Mouse (Mus musculus) cortical plate, adult 2 months (tissue): Measurements from ENCODE around the gene Uqcc2. TPM values are rescaled to one million over a fixed set of nuclear protein-coding genes. Genes with fewer than 3 reads are reported as not detected.

ENCODE experiments used
- H3K27ac ChIP-seq: fragments of 200-500 bp; 2 replicates; pipeline ENCODE4 v1.5.1; 2012; ENCODE audit warnings: low read length, control low read depth, inconsistent platforms; ENCODE audit not compliant: insufficient read depth
- H3K4me1 ChIP-seq: fragments of 200-500 bp; 2 replicates; pipeline ENCODE4 v1.6.1; 2011; ENCODE audit warnings: low read length; ENCODE audit not compliant: control insufficient read depth, insufficient read depth
- H3K4me3 ChIP-seq: fragments of 200-500 bp; 2 replicates; pipeline ENCODE4 v1.5.1; 2011; ENCODE audit warnings: mild to moderate bottlenecking, low read length, control low read depth; ENCODE audit not compliant: insufficient read depth
- CTCF ChIP-seq: fragments of 200-500 bp; IDR thresholded peaks from 2 replicates; pipeline ENCODE4 v1.5.1; 2011; ENCODE audit warnings: mild to moderate bottlenecking, control low read depth, low read length; ENCODE audit not compliant: insufficient read depth; ENCODE audit errors: extremely low read depth
- POLR2A ChIP-seq: fragments of 200-500 bp; IDR thresholded peaks from 2 replicates; pipeline ENCODE4 v1.6.1; 2011; ENCODE audit warnings: mild to moderate bottlenecking, low read length, control low read depth; ENCODE audit not compliant: insufficient read depth; ENCODE audit errors: extremely low read depth
- polyA plus RNA-seq: library from polyadenylated mRNA; depleted of rRNA; stranded (reverse); fragments of >200 nt; gene quantifications from 2 replicates; pipeline ENCODE4 v1.2.3, GENCODE M21; 2012

The Uqcc2 gene
- polyA plus RNA-seq, 1 experiment, result 459 TPM

GRCm38 (mm10) chr17:27085676-27086075 lies 48.0 kb downstream of the Uqcc2 start:
- TF ChIP-seq POLR2A, result no peak
- TF ChIP-seq CTCF, result peak; percentile 48
- Histone ChIP-seq H3K4me3 (no peak overlapping the region), H3K4me1 (no peaks in the 10 kb centered on the region)

DNA sequence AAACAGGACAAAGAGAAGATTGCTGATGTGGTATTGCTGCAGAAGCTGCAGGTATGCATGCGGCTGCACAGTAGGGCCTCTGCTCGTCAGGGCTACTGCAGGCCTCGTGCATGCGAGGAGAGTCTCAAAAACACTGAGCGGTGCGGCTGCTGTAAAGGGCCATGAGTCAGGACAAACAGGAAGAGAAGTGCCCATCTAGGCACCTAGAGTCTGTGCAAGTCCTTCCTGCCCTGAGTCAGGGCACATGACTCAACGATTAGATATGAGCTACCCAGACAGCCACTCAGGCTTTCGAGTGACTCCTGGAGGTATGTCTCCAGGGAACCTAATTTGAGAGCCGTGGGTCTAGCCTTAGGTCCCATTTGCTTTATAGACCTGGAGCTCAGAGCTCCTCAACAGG lies 50.1 kb downstream of the Uqcc2 start:
- H3K27ac ChIP-seq, result no peak overlapping the region
- H3K4me1 ChIP-seq, result no peaks in the 10 kb centered on the region
- no peak overlapping the region for H3K4me3 ChIP-seq
- no peak for TF ChIP-seq CTCF

More at GRCm38 (mm10) chr17:27085676-27086075, 48.0 kb downstream of the Uqcc2 start:
- H3K27ac ChIP-seq, result no peak overlapping the region

- Histone ChIP-seq H3K4me1 (no peaks in the 10 kb centered on the region), H3K4me3 (no peak overlapping the region), H3K27ac (no peak overlapping the region)
- TF ChIP-seq POLR2A (no peak), CTCF (no peak)
Measured at GRCm38 (mm10) chr17:27082796-27083195, 50.9 kb downstream of the Uqcc2 start.

DNA sequence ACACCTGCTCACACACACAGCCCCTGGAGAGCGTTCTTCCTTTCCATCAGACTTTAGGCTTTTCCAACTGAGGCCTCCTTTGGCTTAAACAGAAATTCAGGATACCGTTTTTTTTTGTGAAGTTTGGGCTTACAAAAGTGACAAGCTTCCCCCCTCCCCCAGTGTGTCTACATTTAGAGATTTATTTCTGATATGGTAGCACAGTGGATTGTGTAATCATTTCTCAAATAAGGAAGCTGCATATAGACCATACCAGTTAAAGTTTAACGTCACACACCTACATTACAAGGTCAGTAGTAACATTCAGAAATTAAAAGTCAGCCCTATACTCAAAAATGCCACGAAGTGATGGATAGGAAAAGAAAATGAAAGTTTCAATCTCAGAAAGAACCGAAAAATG lies 51.8 kb downstream of the Uqcc2 start:
- Histone ChIP-seq H3K4me3 (no peak overlapping the region), H3K4me1 (no peaks in the 10 kb centered on the region), H3K27ac (no peak overlapping the region)
- no peak for TF ChIP-seq POLR2A

DNA sequence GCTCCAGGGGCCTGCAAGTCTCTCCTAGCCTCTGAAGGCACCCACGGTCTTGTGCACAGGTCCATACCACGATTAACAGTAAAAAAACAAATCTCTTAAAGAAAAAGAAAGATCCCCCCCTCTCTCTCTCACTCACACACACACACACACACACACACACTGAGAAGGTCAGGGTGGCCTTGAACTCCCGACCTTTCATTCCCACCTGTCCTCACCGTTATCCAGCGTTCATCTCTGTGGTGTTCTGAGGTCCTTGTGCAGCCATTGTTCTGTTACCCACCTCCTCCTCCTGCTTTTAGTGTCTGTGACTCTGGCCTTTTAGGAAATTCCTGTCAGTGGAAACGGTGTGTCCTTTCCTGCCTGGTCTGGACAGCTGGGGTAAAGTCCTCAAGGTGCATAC lies 55.2 kb downstream of the Uqcc2 start:
- Histone ChIP-seq H3K4me3 (no peak overlapping the region), H3K4me1 (no peaks in the 10 kb centered on the region), H3K27ac (no peak overlapping the region)
- no peak for TF ChIP-seq POLR2A
- no peak for TF ChIP-seq CTCF

DNA sequence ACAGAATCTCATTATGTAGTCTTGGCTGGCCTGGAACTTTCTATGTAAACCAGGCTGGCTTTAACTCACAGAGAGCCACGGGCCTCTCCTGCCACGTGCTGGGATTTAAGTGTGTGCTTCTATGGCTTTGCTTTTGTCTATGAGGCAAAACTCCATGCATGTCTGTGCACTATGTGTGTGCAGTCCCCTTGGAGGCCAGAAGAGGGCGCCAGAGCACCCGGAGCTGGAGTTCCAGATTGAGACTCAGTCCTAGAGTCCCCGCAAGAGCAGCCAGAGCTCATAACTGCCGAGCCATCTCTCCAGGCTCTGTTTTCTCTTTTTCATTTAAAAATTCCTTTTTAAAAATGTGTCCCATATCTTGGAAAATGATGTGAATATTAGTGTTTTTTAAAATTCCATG lies 55.8 kb downstream of the Uqcc2 start:
- TF ChIP-seq POLR2A (no peak), CTCF (peak; percentile 19; the same call in 1 of the 2 replicates)
- H3K4me3 ChIP-seq, result no peak overlapping the region
- H3K4me1 ChIP-seq, result no peaks in the 10 kb centered on the region
- H3K27ac ChIP-seq, result no peak overlapping the region

DNA sequence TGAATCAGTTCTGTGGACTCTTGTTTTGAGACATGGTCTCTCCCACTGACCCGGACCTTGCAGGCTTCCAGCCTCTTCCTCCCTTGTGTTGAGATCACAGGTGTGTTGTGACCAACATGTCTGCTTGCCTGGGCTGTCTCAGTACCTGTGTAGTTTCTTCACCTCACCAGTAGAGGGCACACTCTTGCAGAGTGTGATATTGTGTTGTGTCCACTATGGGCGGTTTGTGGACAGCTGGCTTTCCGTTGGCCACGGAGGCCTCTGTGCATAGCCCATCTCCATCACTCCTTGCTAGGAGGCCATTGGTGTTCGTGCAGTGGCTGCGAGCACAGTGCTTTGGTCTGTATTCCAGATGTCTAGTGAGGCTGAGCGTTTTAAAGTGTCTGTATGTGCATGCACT lies 56.6 kb downstream of the Uqcc2 start:
- no peak overlapping the region for H3K27ac ChIP-seq
- TF ChIP-seq CTCF (no peak), POLR2A (no peak)
- H3K4me3 ChIP-seq, result no peak overlapping the region
- no peaks in the 10 kb centered on the region for H3K4me1 ChIP-seq

DNA sequence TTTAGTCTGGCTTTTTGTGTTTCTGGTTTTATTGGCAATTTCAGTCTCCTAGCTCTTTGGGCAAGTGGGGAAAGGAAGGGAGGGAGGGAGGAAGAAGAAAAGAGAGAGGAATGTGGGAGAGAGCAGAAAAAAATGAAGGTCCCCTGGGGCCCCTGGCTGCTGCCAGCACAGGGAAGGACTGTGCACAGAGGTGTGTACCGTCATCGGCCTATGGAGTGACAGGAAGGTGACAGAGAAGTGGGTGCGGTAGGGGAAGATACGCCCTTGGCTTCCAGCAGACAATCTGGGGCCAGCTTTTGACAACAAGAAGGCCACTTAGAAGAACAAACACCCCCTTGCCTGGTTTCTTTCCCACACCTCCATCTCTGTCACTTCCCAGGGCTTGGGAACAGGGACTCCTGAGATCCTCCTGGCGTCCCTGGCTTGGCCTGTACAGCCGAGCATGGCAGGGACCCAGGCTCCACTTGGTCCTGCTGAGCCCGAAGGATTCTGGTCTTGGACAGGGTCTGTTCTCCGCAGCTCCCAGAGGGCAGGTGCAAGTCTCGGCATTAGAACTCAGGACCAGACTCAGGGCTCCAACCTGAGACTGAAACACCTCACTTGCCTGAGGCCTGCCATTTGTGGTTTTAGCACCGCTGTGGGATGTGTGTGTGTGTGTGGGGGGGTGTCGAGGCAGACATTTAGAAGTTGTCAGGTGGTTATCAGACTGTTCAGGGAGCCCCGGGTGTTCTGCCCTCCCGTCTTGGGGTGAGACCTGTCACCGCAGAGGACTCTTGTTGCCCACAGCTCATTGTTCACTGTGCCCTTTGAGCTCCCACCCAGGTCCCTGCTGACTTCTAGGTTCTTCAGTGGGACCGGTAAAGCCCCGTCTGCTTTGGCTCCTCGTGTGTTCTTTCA lies 58.6 kb downstream of the Uqcc2 start:
- no peak for TF ChIP-seq CTCF
- no peak for TF ChIP-seq POLR2A
- no peak overlapping the region for H3K4me3 ChIP-seq
- no peaks in the 10 kb centered on the region for H3K4me1 ChIP-seq
- H3K27ac ChIP-seq, result no peak overlapping the region

- Histone ChIP-seq H3K27ac (no peak overlapping the region), H3K4me1 (no peaks in the 10 kb centered on the region), H3K4me3 (no peak overlapping the region)
- TF ChIP-seq POLR2A, result no peak
- no peak for TF ChIP-seq CTCF
Measured at GRCm38 (mm10) chr17:27074236-27074635, 59.5 kb downstream of the Uqcc2 start.

DNA sequence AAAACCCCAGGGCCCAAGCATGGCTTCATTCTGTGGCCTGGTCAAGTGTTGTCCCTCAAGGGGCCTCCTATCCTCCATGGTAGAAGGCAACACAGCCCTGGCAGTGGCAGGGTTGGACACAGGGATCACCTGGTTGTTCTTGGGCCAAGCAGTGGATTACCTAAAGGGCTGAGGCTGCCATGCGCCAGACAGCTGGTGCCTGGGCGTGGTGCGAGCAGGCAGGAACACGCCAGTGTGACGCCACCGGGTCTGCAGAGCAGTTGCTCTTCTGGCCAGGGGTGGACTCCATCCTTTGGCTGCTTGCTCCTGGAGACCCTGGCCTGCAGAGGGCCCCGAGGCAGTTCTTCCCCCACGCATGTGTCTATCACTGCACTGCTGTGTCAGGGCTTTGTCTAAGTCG lies 59.9 kb downstream of the Uqcc2 start:
- TF ChIP-seq POLR2A, result no peak
- TF ChIP-seq CTCF, result no peak
- H3K4me3 ChIP-seq, result no peak overlapping the region
- no peaks in the 10 kb centered on the region for H3K4me1 ChIP-seq
- no peak overlapping the region for H3K27ac ChIP-seq
